Mouse (Mus musculus) myocyte (in vitro differentiated cells): Measurements from ENCODE around the gene Peli1.

Experiments
- CEBPB ChIP-seq: IDR thresholded peaks from 2 replicates; pipeline ENCODE4 v1.6.1; 2011; ENCODE audit warnings: mild to moderate bottlenecking, moderate library complexity; ENCODE audit not compliant: poor library complexity, insufficient read depth, severe bottlenecking
- E2F4 ChIP-seq: IDR thresholded peaks from one replicate; pipeline ENCODE4 v1.6.1; 2011; ENCODE audit warnings: mild to moderate bottlenecking, control low read depth, moderate library complexity; ENCODE audit not compliant: insufficient read depth
- MAX ChIP-seq: IDR thresholded peaks from one replicate; pipeline ENCODE4 v1.6.1; 2011; ENCODE audit warnings: low read depth, mild to moderate bottlenecking, control low read depth
- MYOG ChIP-seq, 3 experiments: IDR thresholded peaks; one replicate each; pipeline ENCODE4 v1.6.1; 2011; ENCODE audit warnings: control low read depth in 2 of 3, low read depth in 2 of 3, mild to moderate bottlenecking in 2 of 3; ENCODE audit not compliant: insufficient read length in 2 of 3, control insufficient read depth in 1 of 3, insufficient read depth in 1 of 3
- POLR2A ChIP-seq: IDR thresholded peaks from one replicate; pipeline ENCODE4 v1.6.1; 2011; ENCODE audit warnings: low read depth, mild to moderate bottlenecking, control low read depth, moderate library complexity; ENCODE audit not compliant: insufficient read length
- POLR2AphosphoS2 ChIP-seq: IDR thresholded peaks from one replicate; pipeline ENCODE4 v1.6.1; 2011; ENCODE audit warnings: low read depth, control low read depth; ENCODE audit not compliant: insufficient read length
- REST ChIP-seq: IDR thresholded peaks from one replicate; pipeline ENCODE4 v1.6.1; 2011; ENCODE audit warnings: mild to moderate bottlenecking, control low read depth, moderate library complexity; ENCODE audit not compliant: insufficient read depth, insufficient read length
- USF1 ChIP-seq: IDR thresholded peaks from one replicate; pipeline ENCODE4 v1.6.1; 2011; ENCODE audit warnings: low read depth, mild to moderate bottlenecking, control low read depth, moderate library complexity

- TF ChIP-seq REST (no peak), POLR2A (no peak), MYOG (IDR thresholded peaks at IDR 0.05; ENCODE audit: control insufficient read depth in 1 of 3, insufficient read depth in 1 of 3, insufficient read length in 2 of 3, low read depth in 2 of 3) (no peak), USF1 (no peak), CEBPB (no peak), POLR2AphosphoS2 (no peak), MAX (no peak), E2F4 (no peak)
These were observed 60.6 kb downstream of the Peli1 start for GRCm38 (mm10) chr11:21151672-21152071.
